Mouse (Mus musculus) lung, postnatal 0 days (tissue): Measurements from ENCODE around the gene Nin.

ENCODE experiments used
- CTCF ChIP-seq: IDR thresholded peaks from 2 replicates; pipeline ENCODE4 v1.5.1; 2016; ENCODE audit warnings: antibody characterized with exemption, mild to moderate bottlenecking
- EP300 ChIP-seq: IDR thresholded peaks from 2 replicates; pipeline ENCODE4 v1.6.1; 2016; ENCODE audit warnings: antibody characterized with exemption, mild to moderate bottlenecking, control low read depth

DNA sequence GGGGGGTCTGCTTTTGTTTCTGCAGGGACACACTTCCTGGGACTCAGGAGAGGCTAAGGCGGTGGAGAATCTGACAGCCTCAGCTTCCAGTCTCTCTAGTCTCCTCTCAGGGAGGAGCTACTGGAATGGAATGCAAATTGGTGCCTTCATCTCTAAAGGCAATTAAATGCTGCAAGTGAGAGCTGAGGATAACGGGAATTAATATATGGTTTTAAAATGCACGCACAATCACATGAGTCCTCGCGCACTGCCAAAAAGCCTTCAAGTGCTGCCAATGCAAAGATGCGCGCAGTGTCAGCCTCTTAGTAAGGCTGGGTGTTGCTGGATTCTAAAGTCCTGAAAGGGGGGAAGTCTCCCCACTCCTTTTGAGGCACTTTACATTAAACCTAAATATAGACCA lies 42.6 kb downstream of the Nin start:
- TF ChIP-seq CTCF (no peak), EP300 (no peak)
